8 mouse cellular contexts compared by ENCODE assay signal in the genomic region with DNA sequence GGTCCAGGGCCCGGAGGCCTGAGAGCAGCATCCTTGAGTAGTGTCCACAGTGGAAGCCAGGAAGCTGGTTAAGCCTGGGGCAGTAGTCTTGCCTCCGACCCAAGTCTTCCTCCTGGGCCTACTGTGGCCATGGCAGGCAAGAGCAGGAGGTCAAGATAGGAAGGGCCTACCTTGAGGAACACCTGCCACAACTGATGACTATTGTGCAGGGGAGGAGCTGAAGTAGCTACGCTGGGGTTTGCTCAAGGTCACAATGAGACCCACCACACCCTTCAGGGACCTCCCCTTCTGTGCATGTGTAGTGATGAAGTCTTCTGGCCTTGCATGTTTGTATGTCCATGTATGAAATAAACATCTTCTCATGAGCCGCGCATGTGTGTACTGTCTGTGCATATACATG. TPM values are rescaled to one million over a fixed set of nuclear protein-coding genes. Genes with fewer than 3 reads are reported as not detected.
DNase-seq lines count a peak whose midpoint lies in the region; ATAC-seq lines count a peak whose summit lies in the region.

No protein-coding gene starts in this region.

- no peaks in the 10 kb centered on the region for H3K27me3 ChIP-seq in kidney, embryonic 14.5 days (ENCODE audit: control insufficient read depth, insufficient read depth, low read length)
- H3K27me3 ChIP-seq in hindbrain, embryonic 12.5 days = no peaks in the 10 kb centered on the region
- no peaks in the 10 kb centered on the region for H3K27me3 ChIP-seq in midbrain, embryonic 15.5 days (replicated peaks)

- peak overlapping the region; percentile 86 for H3K9ac ChIP-seq in kidney, embryonic 14.5 days (ENCODE audit: low read depth, low read length)
- H3K9ac ChIP-seq in hindbrain, embryonic 12.5 days = peak overlapping the region; percentile 93
- H3K9ac ChIP-seq in midbrain, embryonic 15.5 days = peak overlapping the region; percentile 88

- WGBS in kidney, embryonic 14.5 days = 75% methylated on average over 5 of the region's 5 CpGs
- 69% methylated on average over 5 of the region's 5 CpGs for WGBS in hindbrain, embryonic 12.5 days
- WGBS in midbrain, embryonic 15.5 days = 60% methylated on average over 5 of the region's 5 CpGs

- H3K27ac ChIP-seq in kidney, embryonic 14.5 days (ENCODE audit: low read depth, low read length) = no peak overlapping the region
- H3K27ac ChIP-seq in hindbrain, embryonic 12.5 days = peak overlapping the region; percentile 96; the same call in 1 of the 2 replicates
- H3K27ac ChIP-seq in midbrain, embryonic 15.5 days = peak overlapping the region; percentile 97

- H3K36me3 ChIP-seq in kidney, embryonic 14.5 days (ENCODE audit: control insufficient read depth, insufficient read depth, low read length) = peaks cover 35% of the 10 kb centered on the region
- peaks cover 31% of the 10 kb centered on the region for H3K36me3 ChIP-seq in hindbrain, embryonic 12.5 days
- H3K36me3 ChIP-seq in midbrain, embryonic 15.5 days (replicated peaks) = peaks cover 32% of the 10 kb centered on the region

- DNase-seq in kidney, postnatal 4 days = no peak
- DNase-seq in R1 (ENCODE audit: low read depth, low spot score) = peak; percentile 70
- DNase-seq in layer of hippocampus, postnatal 10 days (ENCODE audit: low spot score in 2 of 2) = no peak
- DNase-seq in kidney, adult 9 months = no peak

- peak overlapping the region; percentile 91 for H3K4me2 ChIP-seq in kidney, embryonic 14.5 days (replicated peaks; ENCODE audit: low read depth, low read length)
- H3K4me2 ChIP-seq in hindbrain, embryonic 12.5 days (replicated peaks) = peak overlapping the region; percentile 74
- peak overlapping the region; percentile 93 for H3K4me2 ChIP-seq in midbrain, embryonic 15.5 days

- peak overlapping the region; percentile 76 for H3K4me3 ChIP-seq in kidney, embryonic 14.5 days (ENCODE audit: low read length)
- H3K4me3 ChIP-seq in hindbrain, embryonic 12.5 days = peak overlapping the region; percentile 73
- peak overlapping the region; percentile 92 for H3K4me3 ChIP-seq in midbrain, embryonic 15.5 days

- peaks cover 15% of the 10 kb centered on the region for H3K4me1 ChIP-seq in kidney, embryonic 14.5 days (ENCODE audit: control insufficient read depth, insufficient read depth, low read length)
- H3K4me1 ChIP-seq in hindbrain, embryonic 12.5 days = peaks cover 34% of the 10 kb centered on the region
- H3K4me1 ChIP-seq in midbrain, embryonic 15.5 days = peaks cover 47% of the 10 kb centered on the region

- ATAC-seq in kidney, embryonic 14.5 days (ENCODE audit: low FRiP score, low TSS enrichment) = no peak
- no peak for ATAC-seq in hindbrain, embryonic 12.5 days (ENCODE audit: low FRiP score)
- no peak for ATAC-seq in midbrain, embryonic 15.5 days (replicated peaks)
- ATAC-seq in frontal cortex, adult (ENCODE audit: low TSS enrichment) = no peak

- H3K9me3 ChIP-seq in kidney, embryonic 14.5 days (ENCODE audit: control insufficient read depth, low read length) = no peaks in the 10 kb centered on the region
- H3K9me3 ChIP-seq in hindbrain, embryonic 12.5 days (replicated peaks) = no peaks in the 10 kb centered on the region
- no peaks in the 10 kb centered on the region for H3K9me3 ChIP-seq in midbrain, embryonic 15.5 days

RNA-seq across cellular contexts. Expression of a gene that starts 1.2 kb away (rescaled TPM):
- polyA plus RNA-seq in kidney, embryonic 14.5 days (2014; fragmentation: Nextera tagmentation; extraction: Ambion mirVana) = 0.49 and 0.88 TPM in 2 replicates
- 5.3 and 5.5 TPM in 2 replicates for polyA plus RNA-seq in hindbrain, embryonic 12.5 days (2016; fragmentation: Nextera tagmentation; extraction: Ambion mirVana)
- polyA plus RNA-seq in midbrain, embryonic 15.5 days (2015; fragmentation: Nextera tagmentation; extraction: Ambion mirVana) = 24.8 and 24.9 TPM in 2 replicates
- 10 to 100 TPM; 44.8 to 45.2 TPM for total RNA-seq in layer of hippocampus, postnatal 10 days (2021)

RNA-seq across cellular contexts. Expression of a gene that starts 25.1 kb away (rescaled TPM):
- polyA plus RNA-seq in kidney, embryonic 14.5 days (2014; fragmentation: Nextera tagmentation; extraction: Ambion mirVana) = 85.8 and 112 TPM in 2 replicates
- polyA plus RNA-seq in hindbrain, embryonic 12.5 days (2016; fragmentation: Nextera tagmentation; extraction: Ambion mirVana) = 81.8 and 84.7 TPM in 2 replicates
- polyA plus RNA-seq in midbrain, embryonic 15.5 days (2015; fragmentation: Nextera tagmentation; extraction: Ambion mirVana) = 93.4 and 99.2 TPM in 2 replicates
- total RNA-seq in layer of hippocampus, postnatal 10 days (2021) = 10 to 100 TPM; 68.7 to 71.4 TPM

RNA-seq across cellular contexts. Expression of a gene that starts 31.2 kb away (rescaled TPM):
- 149 and 178 TPM in 2 replicates for polyA plus RNA-seq in kidney, embryonic 14.5 days (2014; fragmentation: Nextera tagmentation; extraction: Ambion mirVana)
- 140 and 144 TPM in 2 replicates for polyA plus RNA-seq in hindbrain, embryonic 12.5 days (2016; fragmentation: Nextera tagmentation; extraction: Ambion mirVana)
- polyA plus RNA-seq in midbrain, embryonic 15.5 days (2015; fragmentation: Nextera tagmentation; extraction: Ambion mirVana) = 151 and 155 TPM in 2 replicates
- total RNA-seq in layer of hippocampus, postnatal 10 days (2021) = 10 to 100 TPM; 77.2 to 81.7 TPM

RNA-seq across cellular contexts. Expression of a gene that starts 38.7 kb away (rescaled TPM):
- polyA plus RNA-seq in kidney, embryonic 14.5 days (2014; fragmentation: Nextera tagmentation; extraction: Ambion mirVana) = 4.1 and 4.9 TPM in 2 replicates
- polyA plus RNA-seq in hindbrain, embryonic 12.5 days (2016; fragmentation: Nextera tagmentation; extraction: Ambion mirVana) = 12.2 and 12.9 TPM in 2 replicates
- polyA plus RNA-seq in midbrain, embryonic 15.5 days (2015; fragmentation: Nextera tagmentation; extraction: Ambion mirVana) = 31.5 and 33.5 TPM in 2 replicates
- total RNA-seq in layer of hippocampus, postnatal 10 days (2021) = 10 to 100 TPM; 16.3 to 18.2 TPM

RNA-seq across cellular contexts. Expression of a gene that starts 41.6 kb away (rescaled TPM):
- 2.8 and 4.5 TPM in 2 replicates for polyA plus RNA-seq in kidney, embryonic 14.5 days (2014; fragmentation: Nextera tagmentation; extraction: Ambion mirVana)
- polyA plus RNA-seq in hindbrain, embryonic 12.5 days (2016; fragmentation: Nextera tagmentation; extraction: Ambion mirVana) = 10.4 and 10.9 TPM in 2 replicates
- 15.7 and 17.1 TPM in 2 replicates for polyA plus RNA-seq in midbrain, embryonic 15.5 days (2015; fragmentation: Nextera tagmentation; extraction: Ambion mirVana)
- 10 to 100 TPM; 21.9 to 22.3 TPM for total RNA-seq in layer of hippocampus, postnatal 10 days (2021)
